Mouse (Mus musculus) midbrain, embryonic 10.5 days (tissue): ENCODE measurements around the gene Ccna2. TPM values are rescaled to one million over a fixed set of nuclear protein-coding genes. Genes with fewer than 3 reads are reported as not detected.
"Not testable (repeated sequence)": the region's sequence is repeated elsewhere in the genome, so short reads cannot be mapped to it uniquely, and the experiment has no call there.

Experiments used
- DNase-seq: peaks from one replicate; pipeline ENCODE4 v3.0.0-alpha.2; 2017; ENCODE audit warnings: low spot score
- H3K27ac ChIP-seq: fragments of 300-500 bp; sonication (generic); replicated peaks from 2 replicates; pipeline ENCODE4 v1.5.1; 2016; ENCODE audit warnings: mild to moderate bottlenecking
- H3K27me3 ChIP-seq: fragments of 300-500 bp; sonication (generic); 2 replicates; pipeline ENCODE4 v1.6.1; 2016; ENCODE audit warnings: low read depth, mild to moderate bottlenecking; ENCODE audit not compliant: poor library complexity, severe bottlenecking
- H3K36me3 ChIP-seq: fragments of 300-500 bp; sonication (generic); 2 replicates; pipeline ENCODE4 v1.6.1; 2016; ENCODE audit warnings: mild to moderate bottlenecking, moderate library complexity
- H3K4me1 ChIP-seq: fragments of 300-500 bp; sonication (generic); 2 replicates; pipeline ENCODE4 v1.6.1; 2016
- H3K4me3 ChIP-seq: fragments of 300-500 bp; sonication (generic); 2 replicates; pipeline ENCODE4 v1.5.1; 2016; ENCODE audit warnings: mild to moderate bottlenecking, moderate library complexity
- H3K9me3 ChIP-seq: fragments of 300-500 bp; sonication (generic); replicated peaks from 2 replicates; pipeline ENCODE4 v1.6.1; 2016; ENCODE audit warnings: mild to moderate bottlenecking
- WGBS: fragments of 180-500 bp; shearing (Covaris S2); methylation state at CpG from one replicate; pipeline ENCODE4 v1.1.7; 2016; 5-methylcytosine and 5-hydroxymethylcytosine counted together
- polyA plus RNA-seq: library from polyadenylated mRNA; unstranded; fragments of >200 nt; fragmentation: Nextera tagmentation; extraction: Ambion mirVana; gene quantifications from 2 replicates; pipeline ENCODE4 v1.2.1, GENCODE M21; 2016

Gene Ccna2
- polyA plus RNA-seq = 255 and 262 TPM in 2 replicates

GRCm38 (mm10) chr3:36571827-36572378, at the start of gene Ccna2:
Gene Ccna2, minus strand, starts transcription at chr3:36572150.
- WGBS = under 1% methylated on average over 60 of the region's 60 CpGs
- peak within 1 kb of the TSS; percentile 96 for H3K4me3 ChIP-seq
- peak; percentile 99 for DNase-seq
- no peaks in the 10 kb centered on the region for H3K9me3 ChIP-seq
- peaks cover 36% of the 10 kb centered on the region for H3K36me3 ChIP-seq
- H3K4me1 ChIP-seq = peaks cover 25% of the 10 kb centered on the region
- H3K27me3 ChIP-seq = no peaks in the 10 kb centered on the region
- peak within 1 kb of the TSS; percentile 97 for H3K27ac ChIP-seq

GRCm38 (mm10) chr3:36618181-36618580, 46.2 kb upstream of the Ccna2 start:
- no peak overlapping the region for H3K4me3 ChIP-seq

GRCm38 (mm10) chr3:36613908-36614255, 41.9 kb upstream of the Ccna2 start:
- no peak for DNase-seq
- Histone ChIP-seq H3K27me3 (peaks cover 6% of the 10 kb centered on the region), H3K4me3 (peak overlapping the region; percentile 79; the same call in 1 of the 2 replicates), H3K9me3 (no peaks in the 10 kb centered on the region), H3K27ac (no peak overlapping the region), H3K36me3 (no peaks in the 10 kb centered on the region), H3K4me1 (peaks cover 19% of the 10 kb centered on the region)
- WGBS = 79% methylated on average over 5 of the region's 5 CpGs

More at GRCm38 (mm10) chr3:36618181-36618580, 46.2 kb upstream of the Ccna2 start:
- Histone ChIP-seq H3K27ac (no peak overlapping the region), H3K4me1 (peaks cover 11% of the 10 kb centered on the region), H3K36me3 (no peaks in the 10 kb centered on the region), H3K9me3 (no peaks in the 10 kb centered on the region), H3K27me3 (peaks cover 6% of the 10 kb centered on the region)
- DNase-seq = no peak
- WGBS = 67% methylated on average over 7 of the region's 7 CpGs

- Histone ChIP-seq H3K27me3 (peaks cover 6% of the 10 kb centered on the region), H3K9me3 (no peaks in the 10 kb centered on the region), H3K36me3 (no peaks in the 10 kb centered on the region; the same call in 1 of the 2 replicates), H3K27ac (peak within 1 kb of the TSS; percentile 88), H3K4me1 (peaks cover 18% of the 10 kb centered on the region), H3K4me3 (peak within 1 kb of the TSS; percentile 79)
- DNase-seq = peak; percentile 98
- WGBS = 5% methylated on average over 31 of the region's 38 CpGs
Observed at GRCm38 (mm10) chr3:36613202-36613907, 41.4 kb upstream of the Ccna2 start, which contains the start of gene Bbs7. Gene Bbs7, minus strand, starts transcription at chr3:36613477.

GRCm38 (mm10) chr3:36612687-36613086, 40.7 kb upstream of the Ccna2 start:
- H3K27ac ChIP-seq = peak overlapping the region; percentile 88
- no peaks in the 10 kb centered on the region for H3K9me3 ChIP-seq
- H3K4me3 ChIP-seq = peak overlapping the region; percentile 79
- H3K4me1 ChIP-seq = peaks cover 15% of the 10 kb centered on the region
- DNase-seq = no peak
- H3K36me3 ChIP-seq = no peaks in the 10 kb centered on the region; the same call in 1 of the 2 replicates
- 4% methylated on average over 6 of the region's 6 CpGs for WGBS
- H3K27me3 ChIP-seq = peaks cover 6% of the 10 kb centered on the region

GRCm38 (mm10) chr3:36605894-36606783, 34.2 kb upstream of the Ccna2 start:
- no peaks in the 10 kb centered on the region for H3K4me1 ChIP-seq
- H3K27me3 ChIP-seq = no peaks in the 10 kb centered on the region
- 80% methylated on average over 7 of the region's 7 CpGs for WGBS

GRCm38 (mm10) chr3:36599773-36600172, 27.8 kb upstream of the Ccna2 start:
- not testable (repeated sequence) for H3K9me3 ChIP-seq, H3K4me3 ChIP-seq, DNase-seq, H3K36me3 ChIP-seq, H3K27ac ChIP-seq, H3K4me1 ChIP-seq, H3K27me3 ChIP-seq
- 88% methylated on average over 8 of the region's 9 CpGs for WGBS

More at GRCm38 (mm10) chr3:36605894-36606783, 34.2 kb upstream of the Ccna2 start:
- Histone ChIP-seq H3K9me3 (no peaks in the 10 kb centered on the region), H3K36me3 (peaks cover 4% of the 10 kb centered on the region; the same call in 1 of the 2 replicates), H3K4me3 (no peak overlapping the region), H3K27ac (no peak overlapping the region)
- no peak for DNase-seq

- H3K27ac ChIP-seq = no peak overlapping the region
- H3K9me3 ChIP-seq = no peaks in the 10 kb centered on the region
- DNase-seq = no peak
- H3K27me3 ChIP-seq = no peaks in the 10 kb centered on the region
- 79% methylated on average over 3 of the region's 3 CpGs for WGBS
- 0 out of 2 replicates have a peak, but pooled peaks cover 6% of the 10 kb centered on the region for H3K36me3 ChIP-seq
- no peaks in the 10 kb centered on the region for H3K4me1 ChIP-seq
- no peak overlapping the region for H3K4me3 ChIP-seq
Observed at GRCm38 (mm10) chr3:36598811-36599210, 26.9 kb upstream of the Ccna2 start.

- whole genome bisulfite sequencing = under 1% methylated on average over 46 of the region's 46 CpGs
- Histone ChIP-seq H3K27ac (peak overlapping the region; percentile 97), H3K36me3 (peaks cover 41% of the 10 kb centered on the region), H3K9me3 (no peaks in the 10 kb centered on the region), H3K4me3 (peak overlapping the region; percentile 96), H3K4me1 (peaks cover 25% of the 10 kb centered on the region), H3K27me3 (no peaks in the 10 kb centered on the region)
- no peak for DNase-seq
Observed at GRCm38 (mm10) chr3:36571361-36571826, 556 bp downstream of the Ccna2 start.

- H3K4me3 ChIP-seq = peak overlapping the region; percentile 96
- no peaks in the 10 kb centered on the region for H3K27me3 ChIP-seq
- H3K36me3 ChIP-seq = peaks cover 57% of the 10 kb centered on the region
- 93% methylated on average over 5 of the region's 5 CpGs for WGBS
- H3K27ac ChIP-seq = no peak overlapping the region
- DNase-seq = no peak
- H3K9me3 ChIP-seq = no peaks in the 10 kb centered on the region
- peaks cover 25% of the 10 kb centered on the region for H3K4me1 ChIP-seq
Observed at GRCm38 (mm10) chr3:36569836-36570235, 2.1 kb downstream of the Ccna2 start.

- no peaks in the 10 kb centered on the region for H3K27me3 ChIP-seq
- H3K27ac ChIP-seq = no peak overlapping the region
- H3K4me3 ChIP-seq = no peak overlapping the region
- no peaks in the 10 kb centered on the region for H3K4me1 ChIP-seq
- H3K36me3 ChIP-seq = peaks cover 99% of the 10 kb centered on the region
- H3K9me3 ChIP-seq = no peaks in the 10 kb centered on the region
- no peak for DNase-seq
- 94% methylated on average over 3 of the region's 3 CpGs for WGBS
Observed at GRCm38 (mm10) chr3:36563666-36564065, 8.3 kb downstream of the Ccna2 start.

GRCm38 (mm10) chr3:36559606-36560005, 12.3 kb downstream of the Ccna2 start:
- Histone ChIP-seq H3K27ac (no peak overlapping the region), H3K36me3 (peaks cover 99% of the 10 kb centered on the region), H3K27me3 (no peaks in the 10 kb centered on the region), H3K4me1 (no peaks in the 10 kb centered on the region), H3K4me3 (no peak overlapping the region), H3K9me3 (no peaks in the 10 kb centered on the region)
- 87% methylated on average over 4 of the region's 4 CpGs for WGBS
- no peak for DNase-seq
